Mouse (Mus musculus) midbrain, embryonic 14.5 days (tissue): ENCODE results near the gene Med29. TPM values are rescaled to one million over a fixed set of nuclear protein-coding genes. Genes with fewer than 3 reads are reported as not detected.
A peak's percentile ranks its signal among the peaks of the same experiment; 100 is the strongest.

ENCODE experiments used
- ATAC-seq: fragments of 200-750 bp; cut with Nextera tagmentation; 2 replicates; pipeline ENCODE4 v1.8.0; 2017; ENCODE audit warnings: moderate number of reproducible peaks, moderate library complexity; ENCODE audit not compliant: low FRiP score, low TSS enrichment
- DNase-seq: peaks from one replicate; pipeline ENCODE4 v3.0.0-alpha.2; 2015
- H3K27ac ChIP-seq: fragments of 300-500 bp; sonication (generic); replicated peaks from 2 replicates; pipeline ENCODE4 v1.5.1; 2014; ENCODE audit warnings: mild to moderate bottlenecking, low read depth, low read length, moderate library complexity
- H3K27me3 ChIP-seq: fragments of 300-500 bp; sonication (generic); 2 replicates; pipeline ENCODE4 v1.6.1; 2014; ENCODE audit warnings: low read length, control low read depth, mixed read lengths; ENCODE audit not compliant: control insufficient read depth, insufficient read depth
- H3K36me3 ChIP-seq: fragments of 300-500 bp; sonication (generic); 2 replicates; pipeline ENCODE4 v1.6.1; 2014; ENCODE audit warnings: low read length, control low read depth; ENCODE audit not compliant: control insufficient read depth, insufficient read depth
- H3K4me1 ChIP-seq: fragments of 300-500 bp; sonication (generic); 2 replicates; pipeline ENCODE4 v1.6.1; 2014; ENCODE audit warnings: mild to moderate bottlenecking, antibody characterized with exemption, low read length, control low read depth; ENCODE audit not compliant: control insufficient read depth, insufficient read depth
- H3K4me2 ChIP-seq: fragments of 300-500 bp; sonication (generic); 2 replicates; pipeline ENCODE4 v1.6.1; 2014; ENCODE audit warnings: mild to moderate bottlenecking, low read length, moderate library complexity
- H3K4me3 ChIP-seq: fragments of 300-500 bp; sonication (generic); replicated peaks from 2 replicates; pipeline ENCODE4 v1.5.1; 2014; ENCODE audit warnings: low read depth, low read length
- H3K9ac ChIP-seq: fragments of 300-500 bp; sonication (generic); replicated peaks from 2 replicates; pipeline ENCODE4 v1.6.1; 2014; ENCODE audit warnings: mild to moderate bottlenecking, low read length, moderate library complexity
- H3K9me3 ChIP-seq: fragments of 300-500 bp; sonication (generic); 2 replicates; pipeline ENCODE4 v1.6.1; 2016; ENCODE audit warnings: low read length, control low read depth, mixed read lengths; ENCODE audit not compliant: control insufficient read depth
- WGBS: fragments of 180-500 bp; shearing (Covaris S2); extraction: QIAGEN DNeasy Blood & Tissue Kit; methylation state at CpG from one replicate; pipeline ENCODE4 v1.1.7; 2014; 5-methylcytosine and 5-hydroxymethylcytosine counted together
- polyA plus RNA-seq: library from polyadenylated mRNA; unstranded; fragments of >200 nt; fragmentation: Nextera tagmentation; extraction: Ambion mirVana; gene quantifications from 2 replicates; pipeline ENCODE4 v1.2.1, GENCODE M21; 2014

Med29 gene
- polyA plus RNA-seq, 1 experiment from 2014 or later, result 38.3 TPM

- H3K27me3 ChIP-seq, result no peaks in the 10 kb centered on the region
- H3K4me3 ChIP-seq, result no peak overlapping the region
- H3K27ac ChIP-seq, result no peak overlapping the region; the same call in 1 of the 2 replicates
- H3K4me1 ChIP-seq, result peaks cover 9% of the 10 kb centered on the region; the same call in 1 of the 2 replicates
- H3K36me3 ChIP-seq, result peaks cover 45% of the 10 kb centered on the region
- no peak overlapping the region for H3K9ac ChIP-seq
- DNase-seq, result no peak
- 2% methylated on average over 5 of the region's 5 CpGs for WGBS
- ATAC-seq, result no peak
- no peak overlapping the region for H3K4me2 ChIP-seq
- no peaks in the 10 kb centered on the region for H3K9me3 ChIP-seq
Measured at GRCm38 (mm10) chr7:28356981-28357380, 35.5 kb downstream of the Med29 start.

DNA sequence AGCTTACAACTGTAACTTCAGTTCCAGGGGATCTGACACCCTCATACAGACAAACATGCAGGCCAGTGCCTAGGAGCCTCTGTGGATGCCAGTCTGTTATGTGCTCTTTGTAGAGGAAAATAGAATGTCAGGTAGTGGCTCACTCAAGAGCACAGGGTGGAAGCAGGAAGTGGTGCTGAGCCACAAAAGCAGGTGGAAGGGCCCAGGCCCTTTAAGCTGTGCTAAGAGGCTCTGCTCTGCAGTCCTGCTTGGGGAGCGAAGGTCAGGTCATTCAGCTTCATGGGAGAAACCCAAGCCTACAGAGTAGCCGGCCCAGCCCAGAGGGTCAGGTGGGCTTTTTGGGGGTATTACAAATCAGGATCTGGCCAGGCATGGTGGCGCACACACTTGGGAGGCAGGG is 37.3 kb downstream of the Med29 start:
- Histone ChIP-seq H3K36me3 (peaks cover 33% of the 10 kb centered on the region), H3K9me3 (no peaks in the 10 kb centered on the region), H3K4me3 (no peak overlapping the region), H3K27me3 (no peaks in the 10 kb centered on the region), H3K9ac (no peak overlapping the region), H3K4me1 (peaks cover 16% of the 10 kb centered on the region), H3K27ac (no peak overlapping the region), H3K4me2 (no peak overlapping the region)
- ATAC-seq, result no peak
- DNase-seq, result no peak
- 94% methylated on average over 3 of the region's 3 CpGs for WGBS

DNA sequence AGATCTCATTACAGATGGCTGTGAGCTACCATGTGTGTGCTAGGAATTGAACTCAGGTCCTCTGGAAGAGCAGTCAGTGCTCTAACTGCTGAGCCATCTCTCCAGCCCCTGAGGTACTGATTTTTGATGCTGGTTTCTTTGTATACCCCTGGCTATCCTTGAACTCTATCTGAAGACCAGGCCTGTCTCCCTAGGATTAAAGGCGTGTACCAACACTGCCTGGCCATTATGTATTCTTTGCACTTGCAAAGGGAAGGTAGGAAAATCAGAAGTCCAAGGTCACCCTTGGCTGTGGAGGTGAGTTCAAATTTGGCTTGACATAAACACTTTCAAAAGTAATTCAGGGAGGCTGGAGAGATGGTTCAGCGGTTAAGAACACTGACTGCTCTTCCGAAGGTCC is 37.9 kb downstream of the Med29 start:
- WGBS, result 92% methylated on average over 3 of the region's 3 CpGs
- peaks cover 27% of the 10 kb centered on the region for H3K36me3 ChIP-seq
- DNase-seq (no peak), ATAC-seq (no peak)
- H3K9ac ChIP-seq, result no peak overlapping the region
- H3K4me1 ChIP-seq, result peaks cover 20% of the 10 kb centered on the region
- H3K9me3 ChIP-seq, result no peaks in the 10 kb centered on the region
- no peak overlapping the region for H3K4me3 ChIP-seq
- no peaks in the 10 kb centered on the region for H3K27me3 ChIP-seq
- H3K27ac ChIP-seq, result no peak overlapping the region
- H3K4me2 ChIP-seq, result no peak overlapping the region

- Histone ChIP-seq H3K9me3 (no peaks in the 10 kb centered on the region), H3K4me3 (no peak overlapping the region), H3K36me3 (peaks cover 27% of the 10 kb centered on the region), H3K4me1 (peaks cover 20% of the 10 kb centered on the region), H3K27ac (no peak overlapping the region), H3K9ac (no peak overlapping the region), H3K4me2 (no peak overlapping the region), H3K27me3 (no peaks in the 10 kb centered on the region)
- ATAC-seq (no peak), DNase-seq (no peak)
- WGBS, result 86% methylated on average over 3 of the region's 3 CpGs
Measured at GRCm38 (mm10) chr7:28354113-28354581, 38.4 kb downstream of the Med29 start.

GRCm38 (mm10) chr7:28353267-28353666 is 39.2 kb downstream of the Med29 start:
- 97% methylated on average over 2 of the region's 2 CpGs for WGBS
- H3K9ac ChIP-seq, result no peak overlapping the region
- H3K27ac ChIP-seq, result no peak overlapping the region
- H3K4me1 ChIP-seq, result peaks cover 19% of the 10 kb centered on the region
- DNase-seq, result no peak
- H3K27me3 ChIP-seq, result no peaks in the 10 kb centered on the region
- H3K36me3 ChIP-seq, result peaks cover 27% of the 10 kb centered on the region
- ATAC-seq, result no peak
- no peaks in the 10 kb centered on the region for H3K9me3 ChIP-seq
- H3K4me2 ChIP-seq, result no peak overlapping the region
- no peak overlapping the region for H3K4me3 ChIP-seq

DNA sequence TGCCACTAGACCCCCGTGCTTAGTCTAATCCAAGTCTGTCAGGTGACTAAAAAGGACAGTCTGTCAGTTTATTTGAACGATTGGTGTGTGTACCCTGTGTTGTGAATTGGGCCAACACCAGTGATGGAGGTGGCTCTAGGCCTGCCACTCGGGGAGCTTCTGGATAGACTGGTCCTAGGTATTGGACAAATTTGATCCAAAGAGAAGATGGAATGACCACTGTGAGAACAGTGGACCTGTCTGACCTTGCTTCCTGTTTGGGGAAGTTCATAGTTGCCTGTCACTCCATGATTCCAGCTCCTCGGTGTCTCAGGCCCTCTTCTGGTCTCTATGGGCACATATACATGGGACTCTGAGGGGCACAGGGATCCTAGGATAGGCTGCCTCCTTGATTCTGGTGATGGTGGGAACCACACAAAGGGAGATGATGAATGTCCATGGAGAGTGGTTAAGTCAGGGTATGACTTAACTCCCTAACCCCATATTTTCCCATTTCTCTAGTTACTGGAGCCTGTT is 40.8 kb downstream of the Med29 start:
- 44% methylated on average over 4 of the region's 4 CpGs for WGBS
- H3K4me1 ChIP-seq, result peaks cover 11% of the 10 kb centered on the region
- DNase-seq (no peak), ATAC-seq (no peak)
- H3K4me2 ChIP-seq, result peak overlapping the region; percentile 98
- no peaks in the 10 kb centered on the region for H3K27me3 ChIP-seq
- H3K36me3 ChIP-seq, result peaks cover 27% of the 10 kb centered on the region
- no peak overlapping the region for H3K27ac ChIP-seq
- H3K9me3 ChIP-seq, result no peaks in the 10 kb centered on the region
- peak overlapping the region; percentile 91 for H3K4me3 ChIP-seq
- peak overlapping the region; percentile 89 for H3K9ac ChIP-seq

DNA sequence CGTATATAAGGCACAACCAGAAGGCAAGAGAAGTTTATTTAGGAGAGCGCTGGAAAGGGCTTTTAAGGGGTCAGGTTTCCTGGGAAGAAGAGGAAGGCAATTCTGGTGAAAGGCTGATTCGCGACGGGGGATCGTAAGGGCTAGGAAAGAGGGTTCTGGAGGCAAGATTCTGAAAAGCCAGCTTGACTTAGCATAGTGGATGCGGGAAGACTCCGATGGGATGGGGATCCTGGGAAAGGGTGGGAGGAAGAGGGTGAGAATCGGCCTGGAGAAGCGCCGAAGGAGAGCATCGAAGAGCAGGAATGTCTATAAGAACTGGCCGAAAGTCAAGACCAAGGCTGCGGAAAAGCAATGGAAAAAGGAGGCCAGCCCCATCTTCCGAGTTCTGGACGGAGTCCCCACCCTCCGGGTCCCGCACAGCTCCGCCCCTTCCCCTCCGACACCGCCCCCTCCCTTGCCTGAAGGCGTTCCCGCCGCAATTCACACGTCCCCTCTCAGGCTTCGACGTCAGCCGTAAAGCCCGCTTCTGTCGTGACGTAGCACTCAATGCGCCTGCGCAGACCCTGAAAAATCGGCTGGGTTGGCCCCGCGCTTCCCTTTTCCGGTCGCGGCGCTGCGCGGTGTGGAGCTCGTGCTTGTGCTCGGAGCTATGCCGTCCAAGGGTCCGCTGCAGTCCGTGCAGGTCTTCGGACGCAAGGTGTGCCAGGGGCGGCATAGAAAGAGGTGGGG is 42.2 kb downstream of the Med29 start, which contains the start of gene Rps16:
TSS of gene Rps16 (plus strand) at position 498 of the 729 bp plus-strand sequence.
- peak; percentile 99 for DNase-seq
- no peaks in the 10 kb centered on the region for H3K9me3 ChIP-seq
- H3K4me2 ChIP-seq, result peak within 1 kb of the TSS; percentile 98
- H3K27me3 ChIP-seq, result no peaks in the 10 kb centered on the region
- H3K36me3 ChIP-seq, result peaks cover 27% of the 10 kb centered on the region
- ATAC-seq, result peak; percentile 92
- peaks cover 11% of the 10 kb centered on the region for H3K4me1 ChIP-seq
- peak within 1 kb of the TSS; percentile 89 for H3K9ac ChIP-seq
- peak within 1 kb of the TSS; percentile 88 for H3K27ac ChIP-seq
- peak within 1 kb of the TSS; percentile 91 for H3K4me3 ChIP-seq
- WGBS, result under 1% methylated on average over 48 of the region's 50 CpGs

DNA sequence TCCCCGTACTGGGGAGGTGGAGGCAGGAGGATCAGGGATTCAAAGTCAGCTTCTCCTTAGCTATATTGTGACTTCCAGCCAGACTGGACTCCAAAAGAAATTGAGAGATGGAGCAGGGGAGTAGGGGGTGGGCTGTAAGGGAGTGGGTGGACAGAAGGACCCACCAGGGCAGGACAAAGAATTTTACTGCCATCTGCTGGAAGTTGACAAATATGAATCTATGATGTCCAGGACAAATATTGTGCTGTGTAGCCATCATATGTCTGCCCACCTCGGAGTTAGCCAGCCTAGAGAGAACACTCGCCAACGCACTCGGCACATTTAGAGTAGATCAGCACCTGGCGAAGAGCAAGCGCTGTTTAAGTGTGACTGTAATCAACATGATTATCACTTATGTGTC is 43.9 kb downstream of the Med29 start:
- DNase-seq, result peak; percentile 65
- no peaks in the 10 kb centered on the region for H3K27me3 ChIP-seq

DNA sequence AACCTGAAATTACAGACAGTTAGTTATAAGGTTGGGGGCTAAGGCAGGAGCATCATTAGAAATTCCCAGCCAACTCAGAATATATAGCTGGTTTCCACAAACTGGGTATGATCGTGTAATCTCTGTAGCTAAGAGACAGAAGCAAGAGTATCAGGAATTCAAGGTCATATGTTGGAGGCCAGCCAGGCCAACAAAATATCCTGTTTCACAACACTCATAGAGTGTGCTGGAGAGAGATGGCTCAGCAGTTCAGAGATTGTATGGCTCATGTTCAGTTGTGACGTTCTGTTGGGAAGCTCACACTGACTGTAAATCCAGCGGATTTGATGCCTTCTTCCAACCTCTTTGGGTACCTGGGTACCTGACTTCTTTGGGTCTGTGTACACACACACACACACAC is 44.8 kb downstream of the Med29 start:
- 88% methylated on average over 3 of the region's 3 CpGs for WGBS
- no peak for ATAC-seq
- Histone ChIP-seq H3K27ac (no peak overlapping the region), H3K9ac (no peak overlapping the region), H3K4me1 (peaks cover 11% of the 10 kb centered on the region), H3K9me3 (no peaks in the 10 kb centered on the region), H3K4me2 (no peak overlapping the region), H3K27me3 (no peaks in the 10 kb centered on the region), H3K4me3 (no peak overlapping the region), H3K36me3 (peaks cover 6% of the 10 kb centered on the region; the same call in 1 of the 2 replicates)
- DNase-seq, result no peak

More for the DNA sequence above, 43.9 kb downstream of the Med29 start:
- Histone ChIP-seq H3K9ac (no peak overlapping the region), H3K9me3 (no peaks in the 10 kb centered on the region), H3K4me3 (no peak overlapping the region), H3K27ac (no peak overlapping the region), H3K4me2 (no peak overlapping the region), H3K36me3 (peaks cover 14% of the 10 kb centered on the region), H3K4me1 (peaks cover 11% of the 10 kb centered on the region)
- WGBS, result 86% methylated on average over 7 of the region's 7 CpGs
- ATAC-seq, result no peak
